Mouse (Mus musculus) E14TG2a.4 (cell line): Measurements from ENCODE around the gene Tmed8.

Experiments
- CTCF ChIP-seq: conservative IDR thresholded peaks from 2 replicates; pipeline ENCODE4 v1.5.1; 2014; ENCODE audit warnings: low read length
- NANOG ChIP-seq: IDR thresholded peaks from 2 replicates; pipeline ENCODE4 v1.6.1; 2014; ENCODE audit warnings: borderline replicate concordance, low read length, mixed read lengths
- POU5F1 ChIP-seq: IDR thresholded peaks from 2 replicates; pipeline ENCODE4 v1.6.1; 2014; ENCODE audit warnings: low read length, borderline replicate concordance

- no peak for TF ChIP-seq POU5F1
- no peak for TF ChIP-seq CTCF
- TF ChIP-seq NANOG, result no peak
Observed at GRCm38 (mm10) chr12:87193008-87193407, 7.2 kb downstream of the Tmed8 start.
